Mouse (Mus musculus) liver, adult (tissue): ENCODE measurements around the gene Mrps31.

Source experiments
- GATA4 ChIP-seq: IDR thresholded peaks from 2 replicates; pipeline ENCODE4 v1.6.1; 2014; ENCODE audit warnings: mild to moderate bottlenecking, low read length; ENCODE audit not compliant: insufficient replicate concordance

Mrps31 gene

DNA sequence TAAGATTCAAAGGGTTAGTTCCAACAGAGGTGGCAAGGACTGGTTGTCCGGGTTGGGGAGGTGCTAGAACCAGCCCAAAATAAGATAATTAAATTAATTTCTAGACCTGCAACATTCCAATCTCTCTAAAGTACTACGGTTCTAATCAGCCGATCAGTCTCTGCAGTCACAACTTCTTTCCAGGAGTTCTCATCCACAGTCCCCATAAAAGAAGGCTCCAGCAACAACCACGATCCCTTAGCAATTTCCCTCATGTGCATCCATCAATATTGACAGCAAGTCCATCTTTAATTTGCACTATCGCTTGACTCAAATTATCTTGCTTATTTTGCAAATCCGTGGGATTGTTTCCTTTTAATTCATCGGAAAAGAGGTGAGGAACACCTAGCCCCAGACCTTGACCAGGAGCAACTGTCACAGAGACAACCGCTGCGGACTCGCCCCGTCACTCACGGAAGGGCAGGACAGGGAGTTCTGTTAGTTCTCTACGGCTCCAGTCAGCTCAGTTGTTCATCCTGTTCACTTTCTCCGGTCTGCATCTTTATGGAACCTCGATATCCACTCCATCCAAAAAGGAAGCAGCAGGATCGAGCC is 376 bp upstream of the Mrps31 start:
- no peak for TF ChIP-seq GATA4

DNA sequence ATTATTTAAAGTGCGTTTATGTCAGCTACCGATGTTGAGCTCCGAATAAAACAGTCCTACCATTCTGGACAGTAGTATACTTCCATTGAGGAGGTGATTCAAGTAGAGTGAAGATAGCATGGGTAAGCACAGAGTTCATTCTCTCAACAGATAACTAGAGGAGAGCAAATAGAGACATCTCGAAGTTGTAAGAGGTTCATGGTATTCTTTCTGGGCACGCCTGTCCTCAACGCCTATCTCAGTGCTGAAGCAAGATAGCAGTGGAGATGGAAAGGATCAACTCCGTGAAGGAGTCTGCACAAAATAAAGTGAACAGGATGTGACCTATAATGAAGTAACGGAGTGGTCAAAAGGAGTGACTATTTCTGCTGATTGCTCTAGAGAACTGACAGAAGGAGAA is 810 bp downstream of the Mrps31 start:
- TF ChIP-seq GATA4: no peak
